Mouse (Mus musculus) stomach, postnatal 0 days (tissue): ENCODE data around the gene Ppp2r2c.

ENCODE experiments used
- CTCF ChIP-seq: IDR thresholded peaks from 2 replicates; pipeline ENCODE4 v1.5.1; 2016; ENCODE audit warnings: antibody characterized with exemption, low read depth, mild to moderate bottlenecking, moderate library complexity
- EP300 ChIP-seq: optimal IDR thresholded peaks from 2 replicates; pipeline ENCODE3; 2016; ENCODE audit warnings: antibody characterized with exemption

DNA sequence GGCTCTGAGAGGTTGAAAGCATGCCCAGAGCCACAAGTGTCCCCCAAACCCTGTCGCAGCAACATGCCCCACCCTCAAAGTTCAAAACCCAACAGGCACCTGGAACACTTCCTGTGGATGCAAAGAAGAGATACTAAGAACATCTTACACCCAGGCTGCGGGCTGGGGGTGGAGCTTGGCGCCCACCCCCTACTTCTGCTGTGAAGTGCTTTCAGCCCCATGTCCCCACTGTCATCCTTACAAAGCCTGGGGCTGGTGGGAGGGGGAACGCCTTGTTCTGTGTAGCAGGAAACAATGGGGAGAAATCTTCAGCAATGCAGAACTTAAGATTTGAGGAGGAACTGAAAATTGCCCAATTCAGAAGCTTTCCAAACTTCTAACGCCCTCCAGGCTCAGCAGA is 129.7 kb downstream of the Ppp2r2c start:
- TF ChIP-seq CTCF (no peak), EP300 (no peak)
